16 mouse cellular contexts compared by ENCODE assay signal in the genomic region with DNA sequence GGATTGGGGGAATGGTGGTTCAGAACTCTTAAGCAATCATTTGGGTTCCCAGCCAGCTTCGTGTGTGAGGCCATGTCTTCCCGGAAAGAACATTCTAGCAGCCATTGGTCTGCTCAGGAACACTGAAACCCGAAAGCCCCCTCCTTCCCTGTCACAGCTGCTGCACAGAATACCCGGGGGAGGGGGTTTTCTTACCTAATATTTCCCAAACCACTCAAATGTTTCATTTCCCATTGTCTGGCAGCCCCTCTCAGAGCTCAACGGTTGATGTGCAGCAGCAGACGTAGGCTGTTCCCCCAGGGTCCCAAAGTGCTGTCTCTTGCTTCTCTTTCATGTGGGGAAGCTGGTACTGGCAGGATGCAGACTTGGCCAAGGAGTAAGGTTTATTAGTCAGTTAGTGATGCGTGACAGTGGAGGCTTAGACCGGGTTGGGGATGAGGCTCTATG.
DNase-seq lines count a peak whose midpoint lies in the region; ATAC-seq and TF ChIP-seq lines count a peak whose summit lies in the region.
"Had no signal": no experiment of that assay in that cellular context is flagged by ENCODE, and none has a peak within 500 bp of the region (broad histone marks: within the 10 kb centered on the region; RNA-seq: fewer than 3 reads in every experiment).

No protein-coding gene starts in this region.

- H3K36me3 ChIP-seq in kidney, postnatal 0 days (ENCODE audit: insufficient read depth, low read length): no peaks in the 10 kb centered on the region
- no peaks in the 10 kb centered on the region for H3K36me3 ChIP-seq in midbrain, embryonic 11.5 days (ENCODE audit: control insufficient read depth, insufficient read depth, low read length)
- no peaks in the 10 kb centered on the region for H3K36me3 ChIP-seq in midbrain, embryonic 10.5 days
- H3K36me3 ChIP-seq: embryonic facial prominence, embryonic 15.5 days; limb, embryonic 15.5 days had no signal

- H3K9ac ChIP-seq in kidney, postnatal 0 days (ENCODE audit: low read depth, low read length): no peak overlapping the region
- no peak overlapping the region for H3K9ac ChIP-seq in midbrain, embryonic 11.5 days (ENCODE audit: low read length)
- H3K9ac ChIP-seq: embryonic facial prominence, embryonic 15.5 days; forebrain, embryonic 13.5 days; limb, embryonic 15.5 days had no signal

- no peak for TF ChIP-seq CTCF in kidney, postnatal 0 days (IDR thresholded peaks at IDR 0.05; ENCODE audit: low read depth)

- no peaks in the 10 kb centered on the region for H3K9me3 ChIP-seq in kidney, postnatal 0 days (replicated peaks; ENCODE audit: low read length)
- H3K9me3 ChIP-seq in midbrain, embryonic 11.5 days (ENCODE audit: control insufficient read depth, low read length): no peaks in the 10 kb centered on the region
- H3K9me3 ChIP-seq in midbrain, embryonic 10.5 days (replicated peaks): no peaks in the 10 kb centered on the region
- H3K9me3 ChIP-seq: embryonic facial prominence, embryonic 15.5 days; forebrain, embryonic 13.5 days; limb, embryonic 15.5 days had no signal

- WGBS in kidney, postnatal 0 days: 28% methylated on average over 8 of the region's 8 CpGs
- WGBS in midbrain, embryonic 11.5 days: 43% methylated on average over 8 of the region's 8 CpGs
- 52% methylated on average over 8 of the region's 8 CpGs for WGBS in midbrain, embryonic 10.5 days

- H3K27me3 ChIP-seq in kidney, postnatal 0 days (ENCODE audit: insufficient read depth, low read length): no peaks in the 10 kb centered on the region
- H3K27me3 ChIP-seq in midbrain, embryonic 11.5 days (ENCODE audit: control insufficient read depth, insufficient read depth, low read length): peaks cover 21% of the 10 kb centered on the region
- H3K27me3 ChIP-seq in midbrain, embryonic 10.5 days (ENCODE audit: low read depth, poor library complexity, severe bottlenecking): peaks cover 80% of the 10 kb centered on the region
- H3K27me3 ChIP-seq: limb, embryonic 15.5 days had no signal

- H3K4me2 ChIP-seq in kidney, postnatal 0 days (ENCODE audit: low read length): no peak overlapping the region
- no peak overlapping the region for H3K4me2 ChIP-seq in midbrain, embryonic 11.5 days
- H3K4me2 ChIP-seq: embryonic facial prominence, embryonic 15.5 days; forebrain, embryonic 13.5 days; limb, embryonic 15.5 days had no signal

- H3K4me3 ChIP-seq in kidney, postnatal 0 days (replicated peaks; ENCODE audit: low read depth, low read length): no peak overlapping the region
- no peak overlapping the region for H3K4me3 ChIP-seq in midbrain, embryonic 11.5 days (ENCODE audit: low read depth, low read length)
- no peak overlapping the region for H3K4me3 ChIP-seq in midbrain, embryonic 10.5 days
- H3K4me3 ChIP-seq: embryonic facial prominence, embryonic 15.5 days; forebrain, embryonic 13.5 days; heart, adult 2 months; limb, embryonic 15.5 days had no signal

- H3K4me1 ChIP-seq in kidney, postnatal 0 days (replicated peaks; ENCODE audit: insufficient read depth, low read length): peaks cover 6% of the 10 kb centered on the region; the same call in 1 of the 2 replicates
- H3K4me1 ChIP-seq in midbrain, embryonic 11.5 days (ENCODE audit: control insufficient read depth, insufficient read depth, low read length): peaks cover 9% of the 10 kb centered on the region
- H3K4me1 ChIP-seq in midbrain, embryonic 10.5 days: peaks cover 70% of the 10 kb centered on the region

- peak; percentile 59 for DNase-seq in kidney, postnatal 0 days (ENCODE audit: low spot score)
- DNase-seq in kidney, postnatal 4 days: no peak
- DNase-seq in midbrain, embryonic 11.5 days (ENCODE audit: low spot score, missing footprints): peak; percentile 82
- no peak for DNase-seq in midbrain, embryonic 10.5 days (ENCODE audit: low spot score)
- DNase-seq in NIH3T3 (ENCODE audit: low read depth): peak; percentile 60
- DNase-seq in frontal cortex, postnatal 14 days (ENCODE audit: low spot score in 2 of 2): no peak
- DNase-seq in gastrocnemius, postnatal 10 days: no peak
- DNase-seq: cerebellum, adult 11 months; heart, adult 2 months; kidney, adult 8-10 months; thymus, postnatal 36 days had no signal

- no peak for ATAC-seq in kidney, postnatal 0 days (replicated peaks; ENCODE audit: low FRiP score, low read depth)
- no peak for ATAC-seq in midbrain, embryonic 11.5 days (ENCODE audit: low FRiP score)
- ATAC-seq in granulocyte monocyte progenitor cell, adult 5-6 weeks (replicated peaks; ENCODE audit: poor library complexity, severe bottlenecking): peak; percentile 46
- ATAC-seq: forebrain, embryonic 13.5 days had no signal

- no peak overlapping the region for H3K27ac ChIP-seq in kidney, postnatal 0 days
- no peak overlapping the region for H3K27ac ChIP-seq in midbrain, embryonic 11.5 days (ENCODE audit: low read depth, low read length)
- H3K27ac ChIP-seq in midbrain, embryonic 10.5 days (replicated peaks): no peak overlapping the region
- H3K27ac ChIP-seq: embryonic facial prominence, embryonic 15.5 days; forebrain, embryonic 13.5 days; heart, adult 2 months; limb, embryonic 15.5 days; stomach, postnatal 0 days had no signal

Comparison
In these comparisons a context has a peak if more than half of its experiments do, and no peak if none do; other contexts are left out.
1. DNase-seq: peak in kidney, postnatal 0 days (single experiment), midbrain, embryonic 11.5 days (single experiment) and NIH3T3 (single experiment); none in kidney, postnatal 4 days (0 of 2), midbrain, embryonic 10.5 days (single experiment), frontal cortex, postnatal 14 days (0 of 2) and gastrocnemius, postnatal 10 days (single experiment).